ENCODE assay signal across 8 mouse cellular contexts in the genomic region with DNA sequence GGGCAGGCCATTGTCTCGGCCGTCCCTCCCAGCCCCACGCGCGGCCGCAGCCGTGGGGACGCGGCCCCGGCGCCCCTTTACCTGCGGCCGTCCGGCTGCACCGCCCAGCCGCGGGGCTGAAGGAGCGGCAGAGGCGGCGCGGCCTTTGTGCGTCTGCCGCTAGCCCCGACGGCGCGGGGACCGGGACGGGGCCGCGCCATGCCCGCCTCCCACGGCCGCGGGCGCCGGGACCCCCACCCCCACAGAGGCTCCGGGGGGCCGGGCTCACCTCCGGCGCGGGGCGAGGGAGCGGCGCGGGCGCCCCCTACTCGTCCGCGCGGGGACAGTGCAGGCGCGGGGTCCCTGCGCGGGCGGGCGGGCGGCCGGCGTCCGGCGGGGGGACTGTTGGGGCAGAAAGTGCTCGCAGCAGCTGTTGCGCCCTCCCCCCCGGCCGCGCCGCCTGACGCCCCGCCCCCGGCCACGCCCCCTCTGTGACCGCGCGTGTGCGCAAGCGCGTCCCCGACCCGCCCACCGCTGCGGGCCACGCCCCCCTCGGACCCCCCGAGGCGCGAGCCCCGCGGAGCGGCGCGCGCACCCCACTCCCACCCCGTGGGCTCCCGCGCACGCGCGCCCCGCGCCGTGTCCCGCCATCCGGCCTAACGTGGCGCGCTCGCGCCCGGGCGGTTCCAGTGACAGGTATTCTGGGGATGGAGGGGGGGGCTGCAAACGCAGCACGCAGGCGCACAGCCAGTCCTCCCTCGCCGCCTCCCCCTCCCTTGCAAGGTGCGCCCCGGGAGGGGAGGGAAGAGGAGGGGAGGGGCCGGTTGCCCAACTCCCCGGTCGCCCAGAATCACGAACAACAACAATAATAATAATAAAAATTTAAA. TPM values are rescaled to one million over a fixed set of nuclear protein-coding genes. Genes with fewer than 3 reads are reported as not detected.
DNase-seq lines count a peak whose midpoint lies in the region; ATAC-seq lines count a peak whose summit lies in the region.

No protein-coding gene starts in this region.

- no peaks in the 10 kb centered on the region for H3K9me3 ChIP-seq in embryonic facial prominence, embryonic 14.5 days (ENCODE audit: control insufficient read depth, low read length)
- no peaks in the 10 kb centered on the region for H3K9me3 ChIP-seq in heart, embryonic 11.5 days (replicated peaks; ENCODE audit: control insufficient read depth, low read length)
- H3K9me3 ChIP-seq in kidney, embryonic 15.5 days (replicated peaks), result no peaks in the 10 kb centered on the region
- no peaks in the 10 kb centered on the region for H3K9me3 ChIP-seq in liver, embryonic 12.5 days (replicated peaks)

- peak overlapping the region; percentile 89 for H3K4me3 ChIP-seq in embryonic facial prominence, embryonic 14.5 days (ENCODE audit: low read depth, low read length)
- peak overlapping the region; percentile 91 for H3K4me3 ChIP-seq in heart, embryonic 11.5 days (ENCODE audit: low read depth, low read length)
- H3K4me3 ChIP-seq in kidney, embryonic 15.5 days (replicated peaks), result peak overlapping the region; percentile 93
- H3K4me3 ChIP-seq in liver, embryonic 12.5 days, result peak overlapping the region; percentile 100

- DNase-seq in 3134 (ENCODE audit: extremely low read depth, insufficient read length, low spot score), result peak; percentile 87
- DNase-seq in adrenal gland, adult 18-20 months (ENCODE audit: low spot score in 2 of 2), result peak; percentile 88
- peak; percentile 94 for DNase-seq in embryonic facial prominence, embryonic 14.5 days (ENCODE audit: low spot score)
- peak; percentile 67 to 77 for DNase-seq in natural killer cell, adult 2 months (ENCODE audit: low spot score in 2 of 2)
- peak; percentile 89 for DNase-seq in splenic B cell, adult 2 months (ENCODE audit: low read depth, low spot score)

- H3K27me3 ChIP-seq in embryonic facial prominence, embryonic 14.5 days (replicated peaks; ENCODE audit: control insufficient read depth, insufficient read depth, low read length), result no peaks in the 10 kb centered on the region
- no peaks in the 10 kb centered on the region for H3K27me3 ChIP-seq in heart, embryonic 11.5 days (ENCODE audit: control insufficient read depth, insufficient read depth, low read length)
- H3K27me3 ChIP-seq in kidney, embryonic 15.5 days, result no peaks in the 10 kb centered on the region
- no peaks in the 10 kb centered on the region for H3K27me3 ChIP-seq in liver, embryonic 12.5 days (replicated peaks)
- H3K27me3 ChIP-seq in splenic B cell, adult 2 months (ENCODE audit: control insufficient read depth, insufficient read depth, low read length, poor library complexity, severe bottlenecking), result no peaks in the 10 kb centered on the region

- peak overlapping the region; percentile 97 for H3K9ac ChIP-seq in embryonic facial prominence, embryonic 14.5 days (ENCODE audit: low read depth, low read length)
- H3K9ac ChIP-seq in heart, embryonic 11.5 days (ENCODE audit: low read depth, low read length), result peak overlapping the region; percentile 99
- peak overlapping the region; percentile 98 for H3K9ac ChIP-seq in kidney, embryonic 15.5 days
- H3K9ac ChIP-seq in liver, embryonic 12.5 days, result peak overlapping the region; percentile 99

- H3K27ac ChIP-seq in embryonic facial prominence, embryonic 14.5 days (replicated peaks; ENCODE audit: low read depth, low read length), result peak overlapping the region; percentile 91
- peak overlapping the region; percentile 98 for H3K27ac ChIP-seq in heart, embryonic 11.5 days (ENCODE audit: low read depth, low read length)
- peak overlapping the region; percentile 96 for H3K27ac ChIP-seq in kidney, embryonic 15.5 days
- peak overlapping the region; percentile 96 for H3K27ac ChIP-seq in liver, embryonic 12.5 days

- WGBS in embryonic facial prominence, embryonic 14.5 days, result 2% methylated on average over 4 of the region's 122 CpGs
- WGBS in heart, embryonic 11.5 days (ENCODE audit: insufficient replicate concordance), result under 1% methylated on average over 73 of the region's 122 CpGs
- under 1% methylated on average over 91 of the region's 122 CpGs for WGBS in kidney, embryonic 15.5 days
- WGBS in liver, embryonic 12.5 days (ENCODE audit: insufficient replicate concordance), result 1% methylated on average over 76 of the region's 122 CpGs

- ATAC-seq in embryonic facial prominence, embryonic 14.5 days (ENCODE audit: low read depth), result peak; percentile 89
- peak; percentile 87 for ATAC-seq in heart, embryonic 11.5 days (replicated peaks; ENCODE audit: insufficient number of reproducible peaks, low FRiP score, low TSS enrichment)
- ATAC-seq in kidney, embryonic 15.5 days (replicated peaks; ENCODE audit: low FRiP score), result peak; percentile 92
- ATAC-seq in liver, embryonic 12.5 days, result peak; percentile 73

- peaks cover 25% of the 10 kb centered on the region for H3K4me1 ChIP-seq in embryonic facial prominence, embryonic 14.5 days (ENCODE audit: control insufficient read depth, insufficient read depth, low read length)
- H3K4me1 ChIP-seq in heart, embryonic 11.5 days (ENCODE audit: control insufficient read depth, insufficient read depth, low read length), result peaks cover 42% of the 10 kb centered on the region
- H3K4me1 ChIP-seq in kidney, embryonic 15.5 days, result peaks cover 66% of the 10 kb centered on the region
- H3K4me1 ChIP-seq in liver, embryonic 12.5 days, result peaks cover 82% of the 10 kb centered on the region

- H3K4me2 ChIP-seq in embryonic facial prominence, embryonic 14.5 days (ENCODE audit: low read depth, low read length), result peak overlapping the region; percentile 70
- H3K4me2 ChIP-seq in heart, embryonic 11.5 days, result peak overlapping the region; percentile 90
- peak overlapping the region; percentile 81 for H3K4me2 ChIP-seq in kidney, embryonic 15.5 days
- H3K4me2 ChIP-seq in liver, embryonic 12.5 days, result peak overlapping the region; percentile 98

- H3K36me3 ChIP-seq in embryonic facial prominence, embryonic 14.5 days (ENCODE audit: control insufficient read depth, insufficient read depth, low read length), result no peaks in the 10 kb centered on the region
- H3K36me3 ChIP-seq in heart, embryonic 11.5 days (ENCODE audit: control insufficient read depth, insufficient read depth, low read length), result no peaks in the 10 kb centered on the region
- H3K36me3 ChIP-seq in kidney, embryonic 15.5 days, result no peaks in the 10 kb centered on the region
- H3K36me3 ChIP-seq in liver, embryonic 12.5 days, result no peaks in the 10 kb centered on the region
- H3K36me3 ChIP-seq in splenic B cell, adult 2 months (ENCODE audit: control insufficient read depth, insufficient read depth, low read length, poor library complexity, severe bottlenecking), result no peaks in the 10 kb centered on the region

RNA-seq across cellular contexts. Expression of a gene that starts 16.9 kb away (rescaled TPM):
- 10 to 100 TPM; 20.0 to 21.7 TPM for total RNA-seq in adrenal gland, adult 18-20 months (2021)
- polyA plus RNA-seq in embryonic facial prominence, embryonic 14.5 days (2014; fragmentation: Nextera tagmentation; extraction: Ambion mirVana), result 3.6 and 3.9 TPM in 2 replicates
- 2.9 and 3.7 TPM in 2 replicates for polyA plus RNA-seq in heart, embryonic 11.5 days (2014; fragmentation: Nextera tagmentation; extraction: Ambion mirVana)
- 4.7 and 5.0 TPM in 2 replicates for polyA plus RNA-seq in kidney, embryonic 15.5 days (2015; fragmentation: Nextera tagmentation; extraction: Ambion mirVana)
- 3.8 and 4.5 TPM in 2 replicates for polyA plus RNA-seq in liver, embryonic 12.5 days (2016; fragmentation: Nextera tagmentation; extraction: Ambion mirVana)

Comparison
In these comparisons a context has a peak if more than half of its experiments do, and no peak if none do; other contexts are left out.
1. Peak in every context shown above with its lines: DNase-seq, ATAC-seq, H3K4me3 ChIP-seq and H3K27ac ChIP-seq.